1 mouse cellular context compared by ENCODE assay signal in genomic region chr4:141059616-141060425, GRCm38 (mm10).
A peak's percentile ranks its signal among the peaks of the same experiment; 100 is the strongest.
TF ChIP-seq lines count a peak whose summit lies in the region.

No protein-coding gene starts in this region.

TF ChIP-seq in MEL, 35 proteins besides CTCF, POLR2A, EP300 and RAD21:
- TF ChIP-seq USF1 (IDR thresholded peaks at IDR 0.05; ENCODE audit: low read depth, low read length) = no peak
- TF ChIP-seq SIN3A (IDR thresholded peaks at IDR 0.05; ENCODE audit: low read length) = 0 out of 2 replicates have a peak, but pooled peaks have one; percentile 4
